Mouse (Mus musculus) embryo, embryonic 10.5 days (tissue): Measurements from ENCODE around the gene Arhgap33.
A peak's percentile ranks its signal among the peaks of the same experiment; 100 is the strongest.
"Not testable (repeated sequence)": the region's sequence is repeated elsewhere in the genome, so short reads cannot be mapped to it uniquely, and the experiment has no call there.

ENCODE experiments used
- DNase-seq: peaks from one replicate; pipeline ENCODE4 v3.0.0-alpha.2; 2015; ENCODE audit warnings: low spot score

Arhgap33 gene

DNA sequence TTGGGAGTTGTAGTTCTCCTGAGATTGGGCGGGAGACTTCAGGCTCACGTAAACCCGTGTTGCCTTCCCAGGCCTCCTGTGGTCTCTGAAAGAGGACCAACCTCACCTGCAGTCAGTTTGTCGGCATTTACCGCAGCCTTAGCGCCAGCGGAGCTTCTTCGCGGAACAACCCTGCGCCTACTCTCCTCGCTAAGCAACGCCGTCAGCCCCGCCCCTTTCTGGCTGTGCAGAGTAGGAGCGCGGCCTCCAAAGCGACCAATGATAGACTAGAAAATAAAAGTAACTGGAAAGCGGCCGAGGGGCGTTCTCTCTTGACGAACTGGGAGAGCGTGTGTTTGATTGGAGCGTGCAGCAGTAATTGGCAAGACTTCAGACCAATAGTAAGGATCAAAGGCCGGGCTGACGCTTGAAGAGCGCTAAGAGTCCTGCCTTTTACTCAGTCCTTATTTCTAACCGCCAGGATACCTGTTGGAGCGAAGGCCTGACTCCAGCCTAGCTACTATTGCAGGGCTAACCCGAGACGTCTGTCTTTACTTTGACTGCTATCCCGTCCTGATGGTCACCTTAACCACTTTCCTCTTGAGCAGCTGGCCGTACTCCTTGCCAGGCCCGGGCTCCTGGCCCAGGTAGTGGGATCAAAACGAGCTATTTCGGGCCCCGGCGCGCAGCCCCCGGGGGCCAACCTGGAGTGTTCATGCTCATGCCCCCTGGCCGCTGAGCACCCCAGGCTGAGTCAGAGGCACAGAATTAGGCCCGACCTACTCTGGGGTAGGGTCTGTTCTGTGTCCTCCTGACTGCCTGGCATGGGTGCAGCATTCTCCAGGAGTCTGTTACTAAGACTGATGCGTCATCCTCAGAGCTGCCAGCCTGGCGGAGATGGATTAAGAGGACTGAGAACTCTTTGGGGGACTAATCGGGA lies 17.5 kb upstream of the Arhgap33 start, which contains the start of the genes Hspb6 and Proser3:
TSS of gene Hspb6 (plus strand) at position 77 of the 919 bp plus-strand sequence.
TSS of gene Proser3 (minus strand) at position 198 of the 919 bp plus-strand sequence.
- peak; percentile 99 for DNase-seq

GRCm38 (mm10) chr7:30551445-30552101 lies 16.7 kb upstream of the Arhgap33 start:
- peak; percentile 90 for DNase-seq

GRCm38 (mm10) chr7:30550603-30551002 lies 15.7 kb upstream of the Arhgap33 start:
- no peak for DNase-seq

GRCm38 (mm10) chr7:30549880-30550279 lies 15.0 kb upstream of the Arhgap33 start:
- DNase-seq = no peak

DNA sequence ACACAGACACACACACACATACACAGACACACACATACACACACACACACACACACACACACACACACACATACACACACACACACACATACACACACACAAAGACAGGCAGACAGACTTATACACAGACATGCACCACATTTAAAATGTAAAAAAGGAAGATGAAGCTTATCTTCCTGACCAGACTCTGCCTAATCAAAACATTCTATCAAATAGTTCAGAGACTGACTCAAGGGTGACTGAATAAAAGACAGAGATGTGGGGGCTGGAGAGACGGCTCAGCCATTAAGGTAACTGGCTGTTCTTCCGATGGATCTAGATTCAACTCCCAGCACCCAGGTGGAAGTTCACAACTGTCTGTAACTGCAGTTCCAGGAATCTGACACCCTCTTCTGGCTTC lies 9.5 kb upstream of the Arhgap33 start:
- DNase-seq = no peak

DNA sequence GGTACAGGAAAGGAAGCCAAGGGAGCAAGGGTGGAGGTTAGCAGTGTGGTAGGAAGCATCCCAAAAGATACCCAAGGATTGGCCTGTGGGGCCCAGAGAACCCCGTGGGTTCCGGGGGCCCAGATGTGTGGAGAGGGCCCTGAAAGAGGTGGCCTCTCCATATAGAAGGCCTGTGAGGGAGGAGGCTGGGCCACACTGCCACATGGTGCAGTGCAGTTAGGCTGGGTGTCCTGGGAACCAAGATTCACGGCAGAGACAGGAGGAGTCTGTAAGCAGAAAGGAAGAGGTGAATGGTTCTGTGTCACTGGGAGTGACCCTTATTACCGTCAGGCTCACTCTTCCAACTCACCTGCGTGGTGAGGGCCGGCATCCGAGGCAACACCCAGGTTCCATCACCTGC lies 5.7 kb upstream of the Arhgap33 start:
- no peak for DNase-seq

- peak; percentile 55 for DNase-seq
Measured at GRCm38 (mm10) chr7:30533941-30534632, 773 bp downstream of the Arhgap33 start.

- peak; percentile 62 for DNase-seq
Measured at GRCm38 (mm10) chr7:30532931-30533330, 1.9 kb downstream of the Arhgap33 start.

DNA sequence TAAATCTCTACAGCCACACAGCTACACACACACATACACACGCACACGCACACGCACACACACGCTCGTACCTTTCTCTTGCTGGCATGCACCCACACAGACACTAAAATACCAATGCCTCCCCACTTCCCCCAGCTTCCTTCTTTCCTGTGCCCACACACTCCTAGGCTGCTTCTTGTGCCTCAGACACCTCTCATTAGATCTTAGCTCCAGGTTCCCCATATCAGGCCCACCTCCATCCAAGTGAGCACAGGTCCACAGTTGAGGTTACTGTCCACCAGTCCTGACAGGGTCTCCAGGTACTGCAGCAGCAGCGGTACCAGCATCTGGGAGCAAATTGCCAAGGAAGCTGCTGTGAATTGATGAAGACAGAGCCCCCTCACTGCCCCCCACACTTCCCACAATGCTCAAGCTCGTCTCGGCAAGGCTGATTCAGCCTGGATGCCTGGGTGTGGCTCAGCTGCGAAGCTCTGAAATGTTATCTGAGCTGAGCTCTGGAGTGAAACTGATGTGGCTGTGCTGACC lies 3.5 kb downstream of the Arhgap33 start:
- DNase-seq = no peak

GRCm38 (mm10) chr7:30526981-30527380 lies 7.9 kb downstream of the Arhgap33 start:
- DNase-seq = no peak

GRCm38 (mm10) chr7:30526399-30526798 lies 8.5 kb downstream of the Arhgap33 start:
- DNase-seq = no peak

GRCm38 (mm10) chr7:30525954-30526353 lies 8.9 kb downstream of the Arhgap33 start:
- DNase-seq = no peak

GRCm38 (mm10) chr7:30524487-30524886 lies 10.4 kb downstream of the Arhgap33 start:
- no peak for DNase-seq

DNA sequence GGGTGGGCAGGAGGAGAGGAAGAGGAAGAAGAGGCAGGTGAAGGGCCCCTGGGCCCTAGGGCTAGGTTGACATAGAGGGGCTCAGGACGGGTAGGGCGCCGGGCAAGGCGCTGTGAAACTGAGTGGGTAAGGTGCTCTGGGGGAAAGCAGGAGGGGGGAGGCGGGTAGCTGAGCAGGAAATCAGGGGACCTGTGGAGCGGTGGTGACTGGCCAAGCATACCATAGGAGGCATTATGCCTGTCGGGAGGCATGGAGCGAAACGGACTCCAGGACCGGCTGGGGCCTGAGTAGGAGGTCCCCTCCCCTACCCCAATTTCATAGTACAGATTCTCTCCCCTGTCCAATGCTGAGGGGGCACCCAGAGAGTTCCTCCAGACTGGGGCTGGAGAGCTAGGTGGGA lies 12.0 kb downstream of the Arhgap33 start:
- no peak for DNase-seq

DNA sequence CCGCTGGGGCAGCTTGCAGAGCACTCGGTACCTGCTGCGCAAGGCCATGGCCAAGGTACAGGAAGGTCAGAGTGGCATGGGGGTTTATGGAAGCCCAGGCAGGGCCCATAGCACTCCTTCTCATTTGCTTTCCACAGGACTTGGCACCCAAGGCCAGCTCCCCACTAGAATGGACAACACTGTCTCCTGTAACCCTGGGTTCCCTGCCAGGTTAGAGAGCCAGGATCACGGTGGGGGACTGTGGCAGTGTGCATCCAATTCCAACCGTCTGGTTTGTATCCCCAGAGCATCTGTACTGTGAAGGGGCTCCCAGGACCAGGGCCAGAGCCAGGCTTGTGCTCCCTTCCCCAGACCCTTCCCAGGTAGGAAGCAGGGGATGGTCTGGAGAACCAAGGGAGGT lies 14.0 kb downstream of the Arhgap33 start:
- DNase-seq = no peak

- DNase-seq = no peak
Measured at GRCm38 (mm10) chr7:30520396-30520795, 14.5 kb downstream of the Arhgap33 start.

GRCm38 (mm10) chr7:30518325-30518724 lies 16.5 kb downstream of the Arhgap33 start:
- DNase-seq = no peak

- DNase-seq = no peak
Measured at GRCm38 (mm10) chr7:30515003-30515760, 19.7 kb downstream of the Arhgap33 start.

- DNase-seq = no peak
Measured at GRCm38 (mm10) chr7:30508061-30508460, 26.8 kb downstream of the Arhgap33 start.

DNA sequence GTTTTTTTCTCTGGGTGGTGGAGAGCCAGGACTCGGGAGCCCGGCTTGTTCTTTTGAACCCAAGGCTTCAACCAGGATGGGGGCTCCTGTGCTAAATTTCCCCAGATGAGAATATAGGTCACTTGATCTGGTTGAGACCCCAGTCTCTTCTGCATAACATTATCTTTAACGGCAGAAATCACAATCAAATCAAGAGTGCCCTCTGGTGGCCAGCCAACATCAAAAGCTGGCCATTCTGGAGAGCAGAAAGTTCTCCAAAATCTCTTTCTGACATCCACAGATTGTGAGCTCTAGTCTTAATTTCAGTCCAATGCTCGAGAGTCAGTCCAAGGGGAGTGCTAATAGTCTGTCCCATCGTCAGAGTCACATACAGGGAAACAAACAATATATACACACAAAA lies 33.7 kb downstream of the Arhgap33 start:
- not testable (repeated sequence) for DNase-seq

DNA sequence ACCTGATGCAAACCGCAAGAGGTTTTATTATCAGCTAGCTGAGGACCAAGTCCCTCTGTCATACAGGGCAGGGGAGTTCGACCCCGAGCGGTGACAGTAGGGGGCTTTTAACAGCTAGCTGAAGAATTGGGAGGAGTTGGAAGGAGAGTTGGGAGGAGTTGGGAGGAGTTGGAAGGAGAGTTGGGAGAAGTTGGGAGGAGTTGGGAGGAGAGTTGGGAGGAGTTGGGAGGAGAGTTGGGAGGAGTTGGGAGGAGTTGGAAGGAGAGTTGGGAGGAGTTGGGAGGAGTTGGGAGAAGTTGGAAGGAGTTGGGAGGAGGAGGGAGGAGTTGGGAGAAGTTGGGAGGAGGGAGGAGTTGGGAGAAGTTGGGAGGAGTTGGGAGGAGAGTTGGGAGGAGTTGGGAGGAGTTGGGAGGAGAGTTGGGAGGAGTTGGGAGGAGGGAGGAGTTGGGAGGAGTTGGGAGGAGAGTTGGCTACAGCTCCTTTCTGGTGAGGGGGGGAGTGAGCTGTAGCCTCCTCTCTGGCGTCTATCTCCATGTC lies 39.3 kb downstream of the Arhgap33 start:
- DNase-seq = not testable (repeated sequence)
